Mouse (Mus musculus) myocyte (in vitro differentiated cells): ENCODE results near the gene Phf7. TPM values are rescaled to one million over a fixed set of nuclear protein-coding genes. Genes with fewer than 3 reads are reported as not detected.

Experiments
- H3K27me3 ChIP-seq: one replicate; pipeline ENCODE4 v1.6.1; 2011; ENCODE audit not compliant: control insufficient read depth, insufficient read depth, insufficient read length
- H3K36me3 ChIP-seq: one replicate; pipeline ENCODE4 v1.6.1; 2011; ENCODE audit not compliant: control insufficient read depth, insufficient read depth
- H3K4me2 ChIP-seq: one replicate; pipeline ENCODE4 v1.6.1; 2011; ENCODE audit warnings: low read depth, control low read depth
- H3K4me3 ChIP-seq: one replicate; pipeline ENCODE4 v1.5.1; 2011; ENCODE audit warnings: mild to moderate bottlenecking, control low read depth, moderate library complexity
- H3K79me2 ChIP-seq: one replicate; pipeline ENCODE4 v1.6.1; 2011; ENCODE audit not compliant: control insufficient read depth, insufficient read depth
- H3ac ChIP-seq: one replicate; pipeline ENCODE4 v1.6.1; 2011; ENCODE audit not compliant: control insufficient read depth, insufficient read length
- CEBPB ChIP-seq: IDR thresholded peaks from 2 replicates; pipeline ENCODE4 v1.6.1; 2011; ENCODE audit warnings: mild to moderate bottlenecking, moderate library complexity; ENCODE audit not compliant: poor library complexity, insufficient read depth, severe bottlenecking
- E2F4 ChIP-seq: IDR thresholded peaks from one replicate; pipeline ENCODE4 v1.6.1; 2011; ENCODE audit warnings: mild to moderate bottlenecking, control low read depth, moderate library complexity; ENCODE audit not compliant: insufficient read depth
- MAX ChIP-seq: IDR thresholded peaks from one replicate; pipeline ENCODE4 v1.6.1; 2011; ENCODE audit warnings: low read depth, mild to moderate bottlenecking, control low read depth
- MYOD1 ChIP-seq, 3 experiments: IDR thresholded peaks; one replicate each; pipeline ENCODE4 v1.6.1; 2011; ENCODE audit warnings: control low read depth in 2 of 3, low read depth in 2 of 3, mild to moderate bottlenecking in 2 of 3, moderate library complexity in 1 of 3; ENCODE audit not compliant: insufficient read length in 2 of 3, control insufficient read depth in 1 of 3
- MYOG ChIP-seq, 3 experiments: IDR thresholded peaks; one replicate each; pipeline ENCODE4 v1.6.1; 2011; ENCODE audit warnings: control low read depth in 2 of 3, low read depth in 2 of 3, mild to moderate bottlenecking in 2 of 3; ENCODE audit not compliant: insufficient read length in 2 of 3, control insufficient read depth in 1 of 3, insufficient read depth in 1 of 3
- POLR2A ChIP-seq: IDR thresholded peaks from one replicate; pipeline ENCODE4 v1.6.1; 2011; ENCODE audit warnings: low read depth, mild to moderate bottlenecking, control low read depth, moderate library complexity; ENCODE audit not compliant: insufficient read length
- POLR2AphosphoS2 ChIP-seq: IDR thresholded peaks from one replicate; pipeline ENCODE4 v1.6.1; 2011; ENCODE audit warnings: low read depth, control low read depth; ENCODE audit not compliant: insufficient read length
- REST ChIP-seq: IDR thresholded peaks from one replicate; pipeline ENCODE4 v1.6.1; 2011; ENCODE audit warnings: mild to moderate bottlenecking, control low read depth, moderate library complexity; ENCODE audit not compliant: insufficient read depth, insufficient read length
- SRF ChIP-seq: IDR thresholded peaks from one replicate; pipeline ENCODE4 v1.6.1; 2011; ENCODE audit warnings: low read depth; ENCODE audit not compliant: control insufficient read depth, insufficient read length
- TCF12 ChIP-seq: IDR thresholded peaks from one replicate; pipeline ENCODE4 v1.6.1; 2011; ENCODE audit warnings: mild to moderate bottlenecking, control low read depth; ENCODE audit not compliant: poor library complexity, insufficient read depth, severe bottlenecking
- TCF3 ChIP-seq: IDR thresholded peaks from one replicate; pipeline ENCODE4 v1.6.1; 2011; ENCODE audit warnings: low read depth, control low read depth; ENCODE audit not compliant: insufficient read length
- USF1 ChIP-seq: IDR thresholded peaks from one replicate; pipeline ENCODE4 v1.6.1; 2011; ENCODE audit warnings: low read depth, mild to moderate bottlenecking, control low read depth, moderate library complexity
- polyA plus RNA-seq: library from polyadenylated mRNA; unstranded; fragments of >200 nt; fragmentation: generic; extraction: Trizol; gene quantifications from one replicate; pipeline ENCODE4 v1.2.1, GENCODE M21; 2012; ENCODE audit warnings: missing spikeins

Phf7 gene
- polyA plus RNA-seq, 1 experiment = 5.4 TPM

DNA sequence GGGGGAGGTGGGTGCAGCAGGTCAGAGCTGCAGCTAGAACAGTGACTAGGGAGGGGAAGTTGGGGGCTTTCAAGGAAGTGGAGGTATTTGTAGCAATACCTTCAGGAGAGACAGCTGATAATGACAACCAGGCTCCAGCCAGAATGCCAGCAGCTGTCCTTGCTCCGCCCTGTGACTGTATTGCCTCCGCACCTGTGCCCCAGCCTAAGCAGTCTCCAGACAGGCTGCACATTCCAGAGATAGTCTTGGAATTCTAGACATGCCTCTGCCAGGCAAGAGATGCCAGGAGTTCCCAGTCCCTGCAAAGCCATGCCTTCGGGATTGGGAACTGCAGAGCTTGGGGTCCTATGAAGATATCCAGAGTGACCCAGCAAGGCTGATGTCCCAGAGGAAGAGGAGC is 38.6 kb downstream of the Phf7 start:
- Histone ChIP-seq H3K4me2 (peak overlapping the region; percentile 65), H3K79me2 (peaks cover 6% of the 10 kb centered on the region), H3K27me3 (no peaks in the 10 kb centered on the region), H3K4me3 (peak overlapping the region; percentile 100), H3K36me3 (peaks cover 19% of the 10 kb centered on the region), H3ac (no peak overlapping the region)
- TF ChIP-seq TCF3 (peak; percentile 95), E2F4 (no peak), SRF (no peak), CEBPB (no peak), REST (no peak), USF1 (no peak), MYOD1 (IDR thresholded peaks at IDR 0.05; ENCODE audit: control insufficient read depth in 1 of 3, insufficient read length in 2 of 3, low read depth in 2 of 3) (peak; percentile 86 to 99 (median 97)), POLR2AphosphoS2 (peak; percentile 75), MAX (no peak), MYOG (IDR thresholded peaks at IDR 0.05; ENCODE audit: control insufficient read depth in 1 of 3, insufficient read depth in 1 of 3, insufficient read length in 2 of 3, low read depth in 2 of 3) (peak; percentile 96 to 100 (median 99)), POLR2A (peak; percentile 53), TCF12 (peak; percentile 97)

DNA sequence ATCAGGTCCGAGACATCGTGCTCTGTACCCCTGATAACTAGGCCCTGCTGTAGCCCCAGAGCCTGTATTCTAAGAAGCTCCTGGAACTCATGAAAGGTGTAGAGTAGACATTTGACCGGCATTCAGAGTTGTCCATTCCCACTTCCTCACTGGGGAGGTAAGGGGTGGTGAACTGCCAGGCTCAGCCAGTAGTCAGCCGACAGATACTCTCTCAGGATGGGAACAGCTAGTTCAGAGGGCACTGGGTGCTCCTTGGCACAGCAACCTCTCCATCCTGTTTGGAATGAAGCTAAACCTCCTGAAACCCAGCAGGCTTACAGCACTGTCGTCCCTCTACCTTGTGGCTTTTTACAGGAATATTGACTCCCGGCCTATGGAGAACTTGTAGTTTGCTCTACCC is 39.3 kb downstream of the Phf7 start:
- Histone ChIP-seq H3K4me2 (peak overlapping the region; percentile 65), H3K4me3 (peak overlapping the region; percentile 100), H3K79me2 (peaks cover 11% of the 10 kb centered on the region), H3ac (no peak overlapping the region), H3K36me3 (peaks cover 19% of the 10 kb centered on the region), H3K27me3 (no peaks in the 10 kb centered on the region)
- TF ChIP-seq SRF (no peak), MYOD1 (IDR thresholded peaks at IDR 0.05; ENCODE audit: control insufficient read depth in 1 of 3, insufficient read length in 2 of 3, low read depth in 2 of 3) (no peak), MAX (no peak), CEBPB (no peak), POLR2A (peak; percentile 43), TCF3 (no peak), REST (no peak), POLR2AphosphoS2 (peak; percentile 59)

DNA sequence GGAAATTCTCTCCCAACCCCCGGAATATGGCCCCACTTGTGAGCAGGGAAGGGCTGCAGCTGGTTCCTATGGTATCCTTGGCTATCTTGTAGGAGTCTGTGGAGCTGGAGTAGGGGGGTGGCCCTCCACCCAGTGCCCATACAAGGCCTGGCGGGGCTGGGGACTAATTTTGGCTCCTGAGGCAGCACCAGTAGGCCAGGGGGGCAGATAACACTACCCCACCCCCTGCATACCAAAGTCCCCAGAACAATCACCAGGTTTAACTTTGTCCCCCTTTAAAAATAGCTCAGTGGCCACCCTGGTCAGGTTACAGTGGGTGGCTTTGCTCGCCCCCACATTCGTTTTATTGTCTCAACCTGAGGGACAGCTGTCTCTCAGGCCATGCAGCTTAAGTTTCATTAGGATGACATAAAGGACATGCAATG is 42.0 kb downstream of the Phf7 start:
- no peaks in the 10 kb centered on the region for H3K27me3 ChIP-seq
- H3ac ChIP-seq = peak overlapping the region; percentile 2
- peak overlapping the region; percentile 100 for H3K4me3 ChIP-seq
- H3K4me2 ChIP-seq = peak overlapping the region; percentile 73
- no peak for TF ChIP-seq USF1
- peak; percentile 58 to 88 (median 71) for TF ChIP-seq MYOD1 (IDR thresholded peaks at IDR 0.05; ENCODE audit: control insufficient read depth in 1 of 3, insufficient read length in 2 of 3, low read depth in 2 of 3)
- peak; percentile 50 for TF ChIP-seq TCF12
- no peak for TF ChIP-seq REST
- peak; percentile 53 for TF ChIP-seq TCF3
- 0 out of 2 replicates have a peak, but pooled peaks have one; percentile 31 for TF ChIP-seq CEBPB
- TF ChIP-seq SRF = peak; percentile 89
- TF ChIP-seq MYOG (IDR thresholded peaks at IDR 0.05; ENCODE audit: control insufficient read depth in 1 of 3, insufficient read depth in 1 of 3, insufficient read length in 2 of 3, low read depth in 2 of 3) = peak; percentile 28 to 85 (median 76)
- H3K36me3 ChIP-seq = peaks cover 23% of the 10 kb centered on the region
- H3K79me2 ChIP-seq = peaks cover 37% of the 10 kb centered on the region

DNA sequence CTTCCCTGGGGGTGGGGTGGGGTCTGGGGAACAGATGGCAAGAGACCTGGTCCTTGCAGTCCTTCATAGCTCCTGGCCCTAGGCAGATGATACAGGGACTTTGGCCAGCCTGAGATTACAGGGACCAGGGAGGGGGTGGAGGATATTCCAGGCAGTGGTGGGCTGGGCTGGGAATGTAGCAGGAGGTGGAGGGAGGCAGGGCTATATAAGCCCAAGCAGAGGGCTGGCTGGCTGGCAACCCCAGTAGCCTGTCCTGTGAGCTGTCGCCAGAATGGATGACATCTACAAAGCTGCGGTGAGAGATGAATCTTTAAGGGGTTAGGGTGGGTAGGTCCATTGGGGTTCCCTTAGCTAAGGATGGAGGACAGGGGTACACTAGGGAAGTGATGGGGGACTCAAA is 43.0 kb downstream of the Phf7 start, which contains the start of gene Tnnc1:
Gene Tnnc1 (plus strand): TSS at position 229 of the 400 bp plus-strand sequence.
- H3K4me2 ChIP-seq = peak within 1 kb of the TSS; percentile 100
- H3K27me3 ChIP-seq = no peaks in the 10 kb centered on the region
- peaks cover 32% of the 10 kb centered on the region for H3K36me3 ChIP-seq
- H3K4me3 ChIP-seq = peak within 1 kb of the TSS; percentile 100
- peak within 1 kb of the TSS; percentile 4 for H3ac ChIP-seq
- H3K79me2 ChIP-seq = peaks cover 48% of the 10 kb centered on the region
- TF ChIP-seq POLR2AphosphoS2 (peak; percentile 95), TCF3 (no peak), MYOG (IDR thresholded peaks at IDR 0.05; ENCODE audit: control insufficient read depth in 1 of 3, insufficient read depth in 1 of 3, insufficient read length in 2 of 3, low read depth in 2 of 3) (peak in 1 of 3 experiments; percentile 68), POLR2A (peak; percentile 91)

DNA sequence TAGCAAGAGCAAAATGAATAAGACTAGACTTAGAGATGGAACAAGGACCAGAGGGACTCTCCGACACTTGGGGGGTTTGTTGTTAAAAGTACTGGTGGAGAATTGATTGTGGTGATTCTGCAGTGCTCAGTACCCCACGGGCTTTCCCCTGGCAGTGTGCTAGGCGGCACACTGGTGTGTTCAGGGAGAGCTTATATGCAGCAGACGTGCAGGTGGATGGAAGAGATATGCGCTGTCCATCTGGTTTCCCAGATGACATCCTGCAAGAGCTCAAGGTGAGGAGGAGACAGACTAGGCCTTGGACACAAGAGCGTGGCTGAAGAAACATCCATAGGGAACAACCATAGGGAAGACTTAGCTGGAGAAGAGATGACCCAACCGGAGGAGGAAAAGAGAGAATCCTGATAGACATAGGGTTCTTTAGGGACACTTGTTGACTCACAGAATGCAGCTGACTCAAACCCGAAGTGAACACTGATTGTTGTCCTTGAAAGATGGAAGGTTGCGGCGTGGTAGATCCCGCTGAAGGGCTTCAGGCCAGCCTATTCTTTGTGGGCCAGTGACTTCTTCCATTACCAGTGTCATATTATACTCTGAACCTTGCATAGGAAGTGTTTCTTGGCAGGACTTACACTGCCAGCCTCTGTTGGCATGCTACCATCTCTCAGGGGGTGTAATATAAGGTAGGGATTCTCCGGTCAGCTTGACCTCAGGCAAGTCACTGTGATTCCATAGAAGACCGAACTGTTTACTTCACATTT is 43.9 kb downstream of the Phf7 start:
- Histone ChIP-seq H3K36me3 (peaks cover 40% of the 10 kb centered on the region), H3K4me2 (peak overlapping the region; percentile 100), H3ac (peak overlapping the region; percentile 74), H3K4me3 (peak overlapping the region; percentile 100), H3K79me2 (peaks cover 56% of the 10 kb centered on the region), H3K27me3 (no peaks in the 10 kb centered on the region)
- TF ChIP-seq MAX (no peak), TCF3 (no peak), MYOD1 (IDR thresholded peaks at IDR 0.05; ENCODE audit: control insufficient read depth in 1 of 3, insufficient read length in 2 of 3, low read depth in 2 of 3) (no peak), USF1 (no peak), POLR2AphosphoS2 (no peak), CEBPB (no peak), POLR2A (no peak)
